Mouse (Mus musculus): ENCODE data around the gene Msto1.
A peak's percentile ranks its signal among the peaks of the same experiment; 100 is the strongest.
"Not testable (repeated sequence)": the region's sequence is repeated elsewhere in the genome, so short reads cannot be mapped to it uniquely, and the experiment has no call there.

Gene Msto1

GRCm38 (mm10) chr3:88913511-88914383 lies at the start of gene Msto1:
Msto1 (minus strand) TSS chr3:88913999.
- DNase-seq = peak; percentile 95

- DNase-seq = not testable (repeated sequence)
Measured at GRCm38 (mm10) chr3:88963211-88963610, 49.4 kb upstream of the Msto1 start.

- no peak for DNase-seq
Measured at GRCm38 (mm10) chr3:88953736-88954135, 39.9 kb upstream of the Msto1 start.

GRCm38 (mm10) chr3:88953246-88953645 lies 39.4 kb upstream of the Msto1 start:
- no peak for DNase-seq

- no peak for DNase-seq
Measured at GRCm38 (mm10) chr3:88951327-88951800, 37.6 kb upstream of the Msto1 start.

- DNase-seq = peak; percentile 91
Measured at GRCm38 (mm10) chr3:88950576-88951326, 37.0 kb upstream of the Msto1 start, which contains the start of the genes Ash1l and Dap3. Ash1l (plus strand) TSS chr3:88950622. Dap3 (minus strand) TSS chr3:88951181.

GRCm38 (mm10) chr3:88949786-88950575 lies 36.2 kb upstream of the Msto1 start:
- peak; percentile 95 for DNase-seq

- DNase-seq = no peak
Measured at GRCm38 (mm10) chr3:88944109-88944508, 30.3 kb upstream of the Msto1 start.

GRCm38 (mm10) chr3:88942316-88942880 lies 28.6 kb upstream of the Msto1 start:
- no peak for DNase-seq

- peak; percentile 83 for DNase-seq
Measured at GRCm38 (mm10) chr3:88939749-88940148, 25.9 kb upstream of the Msto1 start.

GRCm38 (mm10) chr3:88939071-88939470 lies 25.3 kb upstream of the Msto1 start:
- DNase-seq = no peak

- no peak for DNase-seq
Measured at GRCm38 (mm10) chr3:88929501-88929900, 15.7 kb upstream of the Msto1 start.

GRCm38 (mm10) chr3:88925651-88926050 lies 11.9 kb upstream of the Msto1 start:
- DNase-seq = no peak

- no peak for DNase-seq
Measured at GRCm38 (mm10) chr3:88923989-88924591, 10.3 kb upstream of the Msto1 start.

GRCm38 (mm10) chr3:88921411-88921810 lies 7.6 kb upstream of the Msto1 start:
- DNase-seq = no peak

GRCm38 (mm10) chr3:88918981-88919380 lies 5.2 kb upstream of the Msto1 start:
- no peak for DNase-seq

- no peak for DNase-seq
Measured at GRCm38 (mm10) chr3:88914384-88914810, 598 bp upstream of the Msto1 start.

GRCm38 (mm10) chr3:88912585-88912984 lies 1.2 kb downstream of the Msto1 start:
- DNase-seq = no peak

GRCm38 (mm10) chr3:88906393-88907159 lies 7.2 kb downstream of the Msto1 start:
- no peak for DNase-seq

GRCm38 (mm10) chr3:88905741-88906140 lies 8.1 kb downstream of the Msto1 start:
- DNase-seq = no peak

- no peak for DNase-seq
Measured at GRCm38 (mm10) chr3:88905209-88905608, 8.6 kb downstream of the Msto1 start.
